Mouse (Mus musculus): ENCODE results near the gene Cntrob.

The Cntrob gene

DNA sequence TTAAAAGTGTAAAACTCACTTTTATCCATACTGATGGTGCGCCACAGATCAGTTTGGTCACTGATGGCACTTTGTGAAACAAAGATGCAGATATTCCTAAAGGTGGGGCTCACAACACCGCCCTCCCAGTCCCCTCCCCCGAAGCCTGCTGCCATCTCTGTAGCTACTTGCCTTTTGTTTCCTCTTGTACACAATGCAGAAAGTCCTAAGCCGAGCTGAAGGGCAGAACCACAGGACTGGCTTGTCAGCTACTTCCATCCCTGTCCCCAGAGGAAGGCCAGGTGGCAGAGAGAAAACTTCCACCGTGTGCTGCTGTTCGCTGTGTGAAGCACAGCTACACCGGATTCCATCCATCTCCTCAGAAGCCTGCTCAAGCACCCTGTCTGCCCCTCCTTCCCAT is 25.3 kb downstream of the Cntrob start:
- DNase-seq (ENCODE audit: low spot score) = no peak

GRCm38 (mm10) chr11:69297799-69298198 is 25.8 kb downstream of the Cntrob start:
- DNase-seq (ENCODE audit: low spot score) = no peak

DNA sequence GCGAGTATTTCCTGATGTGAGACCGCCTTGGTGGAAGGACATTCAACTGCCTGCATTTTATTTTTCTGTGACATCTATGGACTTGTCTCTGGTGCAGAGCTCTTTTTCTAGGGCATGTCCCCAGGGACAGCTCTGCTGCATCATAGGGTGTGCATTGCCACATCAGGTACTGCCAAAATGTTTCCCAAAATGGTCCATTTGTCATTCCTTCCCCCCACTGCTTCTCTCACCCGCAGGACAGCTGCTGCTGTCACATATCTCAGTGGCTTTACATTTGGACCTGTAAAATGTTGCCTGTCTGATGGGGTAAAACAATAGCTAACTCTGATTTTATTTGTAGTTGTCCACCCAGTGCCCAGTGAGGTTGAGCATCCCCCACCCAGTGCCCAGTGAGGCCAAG is 28.3 kb downstream of the Cntrob start:
- DNase-seq (ENCODE audit: low spot score) = no peak

GRCm38 (mm10) chr11:69291111-69291510 is 32.5 kb downstream of the Cntrob start:
- no peak for DNase-seq (ENCODE audit: low spot score)

DNA sequence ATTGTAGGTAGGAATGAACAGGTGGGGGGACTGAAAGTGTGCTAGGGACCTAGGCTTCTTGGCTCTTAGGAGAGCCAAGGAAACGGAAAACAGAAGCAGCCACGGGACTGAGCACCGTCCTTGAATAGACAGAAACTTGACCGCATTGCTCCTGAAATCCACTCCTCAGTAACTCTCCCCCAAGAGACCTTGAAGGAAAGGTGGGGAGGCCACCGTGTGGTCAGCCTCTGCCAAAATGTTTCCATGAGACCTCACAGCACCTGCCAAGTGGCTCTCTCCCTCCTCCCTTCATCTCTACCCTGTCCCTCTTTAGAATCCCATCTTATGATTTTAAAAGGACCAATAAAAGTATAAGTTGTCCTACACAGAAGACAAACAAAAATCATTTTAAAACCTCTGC is 46.3 kb downstream of the Cntrob start:
- DNase-seq (ENCODE audit: low spot score) = no peak

DNA sequence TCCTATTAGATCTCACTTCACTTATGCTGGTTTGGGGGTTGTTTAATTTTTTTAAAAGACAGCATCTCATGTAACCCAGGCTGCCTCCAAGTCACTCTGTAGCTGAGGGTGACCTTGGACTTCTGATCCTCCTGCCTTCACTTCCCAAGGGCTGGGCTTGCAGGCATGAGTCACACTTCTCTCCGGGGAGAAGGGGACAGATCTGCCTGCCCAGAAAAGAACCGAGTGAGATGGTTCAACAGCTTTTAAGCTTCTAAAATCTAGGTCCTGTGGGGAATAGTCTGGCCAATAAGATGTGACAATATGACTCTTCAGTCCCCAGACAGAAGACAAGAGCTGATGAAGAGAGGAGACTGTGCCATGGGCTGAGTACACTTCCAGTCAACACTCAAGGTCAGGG is 47.5 kb downstream of the Cntrob start:
- DNase-seq (ENCODE audit: low spot score) = no peak

GRCm38 (mm10) chr11:69275650-69276049 is 47.9 kb downstream of the Cntrob start:
- peak; percentile 38 for DNase-seq (ENCODE audit: low spot score)

DNA sequence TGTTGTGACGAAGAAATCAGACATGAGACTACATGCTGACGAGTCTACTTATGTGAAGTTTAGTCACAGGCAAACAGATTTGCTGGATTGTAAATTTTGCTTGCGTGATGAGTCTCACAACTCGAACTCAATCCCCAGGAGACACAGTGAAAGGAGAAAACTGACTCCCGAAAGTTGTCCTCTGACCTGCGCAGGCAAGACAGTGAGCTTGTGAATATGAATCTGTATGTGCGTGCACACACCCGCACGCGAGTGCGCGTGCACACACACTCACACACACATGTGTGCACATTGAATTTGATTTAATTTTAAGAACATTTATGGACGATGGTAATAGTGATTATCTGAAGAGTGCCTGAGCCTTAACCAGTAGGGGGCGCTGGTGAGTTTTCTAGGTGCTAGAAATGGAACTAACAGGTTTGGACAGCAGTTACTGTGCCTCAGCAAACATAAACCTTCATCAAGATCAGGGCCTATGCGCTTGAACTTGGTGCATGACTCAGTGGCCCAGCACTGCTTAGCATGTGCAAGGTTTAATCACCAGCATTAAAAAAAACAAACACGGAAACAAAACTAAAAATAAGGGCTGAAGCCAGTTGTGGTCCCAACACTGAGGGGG is 51.3 kb downstream of the Cntrob start:
- DNase-seq (ENCODE audit: low spot score) = peak; percentile 77

DNA sequence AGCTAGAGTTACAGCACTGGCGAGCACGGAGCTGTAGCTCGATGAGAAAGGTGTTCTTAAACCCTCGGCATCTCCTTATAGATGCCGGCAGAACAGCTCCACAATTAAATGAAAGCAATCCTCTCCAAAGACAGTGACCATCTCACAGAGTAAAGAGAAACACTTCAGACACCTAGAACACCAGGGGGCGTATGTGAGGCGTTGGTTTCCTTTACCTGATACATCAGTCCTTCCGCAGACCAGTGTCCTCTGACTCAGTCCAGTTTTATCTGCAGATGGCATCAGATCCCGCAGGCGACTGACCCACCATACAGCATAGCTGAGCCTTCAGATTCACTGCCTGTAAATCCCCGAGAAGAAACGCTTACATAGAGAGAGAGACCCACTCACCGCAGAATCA is 54.0 kb downstream of the Cntrob start:
- peak; percentile 60 for DNase-seq (ENCODE audit: low spot score)

DNA sequence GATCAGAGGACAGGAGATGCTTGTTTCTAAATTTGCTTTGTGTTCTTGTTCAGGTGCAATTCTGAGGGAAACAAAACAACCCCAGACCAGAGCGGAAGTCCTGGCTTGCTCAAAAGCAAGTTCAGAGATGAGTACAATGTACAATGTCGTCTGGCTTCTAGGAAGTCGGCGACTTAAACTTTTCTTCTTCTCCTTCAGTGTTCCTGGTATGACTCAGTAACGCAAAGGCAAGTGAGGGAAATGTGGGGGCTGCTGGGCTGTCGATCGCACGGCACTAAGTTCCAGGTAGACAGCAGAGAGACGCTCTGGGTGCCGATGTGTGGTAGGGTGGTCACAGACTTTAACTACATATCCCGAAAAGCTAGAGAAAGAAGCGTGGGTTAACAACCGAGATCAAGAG is 55.5 kb downstream of the Cntrob start:
- no peak for DNase-seq (ENCODE audit: low spot score)

GRCm38 (mm10) chr11:69267341-69267740 is 56.2 kb downstream of the Cntrob start:
- DNase-seq (ENCODE audit: low spot score) = no peak

- peak; percentile 74 for DNase-seq (ENCODE audit: low spot score)
These were observed 57.3 kb downstream of the Cntrob start for GRCm38 (mm10) chr11:69266253-69266652.

DNA sequence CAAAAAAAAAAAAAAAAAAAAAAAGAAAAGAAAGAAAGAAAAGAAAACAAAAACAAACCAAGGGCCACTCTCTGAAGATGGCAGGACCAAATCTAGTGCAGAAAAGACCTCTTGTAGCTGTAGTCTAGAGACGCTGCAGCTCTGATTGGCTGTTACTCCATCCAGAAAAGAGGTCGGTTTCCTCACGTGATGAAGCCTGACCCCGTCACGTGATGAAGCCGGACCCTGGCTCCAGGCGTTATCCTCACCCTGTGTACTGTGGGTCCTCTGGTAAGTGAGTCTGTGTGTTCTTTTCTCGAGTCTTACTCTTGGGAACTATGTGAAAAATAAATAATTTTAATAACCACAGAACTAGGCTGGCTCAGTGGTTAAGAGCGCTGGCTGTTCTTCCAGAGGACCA is 58.2 kb downstream of the Cntrob start:
- no peak for DNase-seq (ENCODE audit: low spot score)

DNA sequence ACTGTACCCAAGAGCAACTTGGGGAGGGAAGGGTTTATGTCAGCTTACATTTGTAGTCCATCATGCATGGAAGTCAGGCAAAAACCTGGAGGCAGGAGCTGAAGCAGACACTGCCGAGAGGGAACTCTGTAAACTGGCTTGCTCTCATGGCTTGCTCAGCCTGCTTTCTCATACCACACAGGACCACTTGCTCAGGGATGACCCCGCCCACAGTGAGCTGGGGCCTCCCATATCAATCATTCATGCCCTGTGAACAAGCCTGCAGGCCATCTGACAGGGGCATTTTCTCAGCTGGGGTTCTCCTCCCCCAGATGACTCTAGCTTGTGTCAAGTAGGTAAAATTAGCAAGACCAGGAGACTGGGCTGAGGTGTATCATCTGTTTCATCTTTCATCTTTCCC is 59.3 kb downstream of the Cntrob start:
- no peak for DNase-seq (ENCODE audit: low spot score)

- no peak for DNase-seq (ENCODE audit: low spot score)
These were observed 63.5 kb downstream of the Cntrob start for GRCm38 (mm10) chr11:69260111-69260510.

- peak; percentile 65 for DNase-seq (ENCODE audit: low spot score)
These were observed 65.3 kb downstream of the Cntrob start for GRCm38 (mm10) chr11:69258287-69258686.

DNA sequence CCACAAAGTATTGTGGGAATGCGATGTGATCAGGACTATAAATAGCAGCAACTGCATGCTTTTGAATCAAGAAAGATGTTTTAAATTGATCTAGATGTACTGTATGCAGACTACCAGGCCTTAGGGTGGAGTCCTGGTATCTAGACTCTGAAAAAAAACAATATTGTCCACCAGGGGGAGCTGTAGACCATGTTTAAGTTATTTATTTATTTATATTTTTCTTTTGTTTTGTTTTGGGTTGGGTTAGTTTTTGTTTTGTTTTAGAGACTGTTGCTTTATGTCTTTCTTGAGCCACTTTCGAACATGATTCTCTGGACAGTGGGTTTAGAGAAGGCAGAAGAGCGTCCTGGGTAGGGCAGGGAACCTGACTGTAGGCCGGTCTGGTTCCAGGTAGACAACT is 65.8 kb downstream of the Cntrob start:
- peak; percentile 34 for DNase-seq (ENCODE audit: low spot score)

GRCm38 (mm10) chr11:69257072-69257471 is 66.5 kb downstream of the Cntrob start:
- no peak for DNase-seq (ENCODE audit: low spot score)

- DNase-seq (ENCODE audit: low spot score) = no peak
These were observed 68.8 kb downstream of the Cntrob start for GRCm38 (mm10) chr11:69254808-69255207.

- no peak for DNase-seq (ENCODE audit: low spot score)
These were observed 70.4 kb downstream of the Cntrob start for GRCm38 (mm10) chr11:69253131-69253530.

GRCm38 (mm10) chr11:69251953-69252352 is 71.6 kb downstream of the Cntrob start:
- DNase-seq (ENCODE audit: low spot score) = no peak

GRCm38 (mm10) chr11:69251135-69251842 is 72.3 kb downstream of the Cntrob start:
- no peak for DNase-seq (ENCODE audit: low spot score)

- no peak for DNase-seq (ENCODE audit: low spot score)
These were observed 73.5 kb downstream of the Cntrob start for GRCm38 (mm10) chr11:69250106-69250505.
